Mouse (Mus musculus): ENCODE measurements around the gene Pds5a. TPM values are rescaled to one million over a fixed set of nuclear protein-coding genes. Genes with fewer than 3 reads are reported as not detected.

The Pds5a gene
- polyA plus RNA-seq, 1 experiment from 2014 or later: 78.0 TPM

- peaks cover 82% of the 10 kb centered on the region for H3K36me3 ChIP-seq
- no peak overlapping the region for H3K4me3 ChIP-seq
- 93% methylated on average over 1 of the region's 1 CpGs for WGBS
- no peak overlapping the region for H3K27ac ChIP-seq
- no peaks in the 10 kb centered on the region for H3K27me3 ChIP-seq (ENCODE audit: insufficient read depth, poor library complexity, severe bottlenecking)
- DNase-seq (ENCODE audit: low spot score): no peak
- no peaks in the 10 kb centered on the region for H3K4me1 ChIP-seq (replicated peaks)
- H3K9me3 ChIP-seq: no peaks in the 10 kb centered on the region
Observed at GRCm38 (mm10) chr5:65590199-65590598, 107.9 kb downstream of the Pds5a start.

DNA sequence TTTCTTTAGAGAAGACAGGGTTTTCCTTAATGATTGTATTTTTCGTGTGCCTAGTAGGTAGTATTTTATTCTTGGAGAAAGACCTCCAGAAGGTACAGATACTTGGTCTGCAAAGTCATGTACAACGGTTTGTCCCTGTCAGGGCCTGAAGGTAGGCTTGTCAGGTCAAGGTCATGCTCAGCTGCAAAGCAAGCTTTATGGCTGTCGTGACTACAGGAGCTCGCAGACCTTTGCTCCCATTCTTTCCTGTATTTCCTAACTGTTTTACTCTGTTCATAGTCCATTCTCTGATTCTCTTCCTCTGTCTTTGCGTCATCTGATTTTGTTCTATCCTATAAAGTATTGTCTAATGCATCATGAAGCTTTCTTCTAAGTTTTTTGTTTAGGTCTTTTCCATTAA lies 111.8 kb downstream of the Pds5a start:
- peaks cover 78% of the 10 kb centered on the region for H3K36me3 ChIP-seq
- 91% methylated on average over 5 of the region's 5 CpGs for WGBS
- DNase-seq (ENCODE audit: low spot score): no peak
- H3K27ac ChIP-seq: no peak overlapping the region
- H3K4me3 ChIP-seq: no peak overlapping the region
- no peaks in the 10 kb centered on the region for H3K27me3 ChIP-seq (ENCODE audit: insufficient read depth, poor library complexity, severe bottlenecking)
- no peaks in the 10 kb centered on the region for H3K4me1 ChIP-seq (replicated peaks)
- no peaks in the 10 kb centered on the region for H3K9me3 ChIP-seq

DNA sequence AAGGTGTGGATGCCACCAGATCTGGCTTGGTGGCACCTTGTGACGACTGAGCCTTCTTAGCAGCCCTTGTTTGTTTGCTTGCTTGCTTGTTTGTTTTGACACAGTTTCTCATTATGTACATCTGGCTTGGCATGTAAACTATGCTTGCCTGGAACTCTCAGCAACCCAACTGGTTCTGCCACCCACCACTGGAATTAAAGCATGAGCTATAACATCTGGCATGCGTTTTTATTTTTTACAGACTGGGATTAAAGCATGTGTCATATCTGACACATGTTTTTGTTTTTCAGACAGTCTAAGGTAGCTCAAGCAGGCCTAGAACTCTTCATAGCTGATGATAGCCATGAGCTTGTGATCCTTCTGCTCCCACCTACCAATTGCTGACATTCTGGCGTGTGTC lies 119.5 kb downstream of the Pds5a start:
- H3K4me3 ChIP-seq: no peak overlapping the region
- H3K9me3 ChIP-seq: no peaks in the 10 kb centered on the region
- no peak overlapping the region for H3K27ac ChIP-seq
- H3K36me3 ChIP-seq: peaks cover 43% of the 10 kb centered on the region
- no peaks in the 10 kb centered on the region for H3K27me3 ChIP-seq (ENCODE audit: insufficient read depth, poor library complexity, severe bottlenecking)
- DNase-seq (ENCODE audit: low spot score): no peak
- H3K4me1 ChIP-seq (replicated peaks): no peaks in the 10 kb centered on the region
- 86% methylated on average over 3 of the region's 3 CpGs for WGBS

DNA sequence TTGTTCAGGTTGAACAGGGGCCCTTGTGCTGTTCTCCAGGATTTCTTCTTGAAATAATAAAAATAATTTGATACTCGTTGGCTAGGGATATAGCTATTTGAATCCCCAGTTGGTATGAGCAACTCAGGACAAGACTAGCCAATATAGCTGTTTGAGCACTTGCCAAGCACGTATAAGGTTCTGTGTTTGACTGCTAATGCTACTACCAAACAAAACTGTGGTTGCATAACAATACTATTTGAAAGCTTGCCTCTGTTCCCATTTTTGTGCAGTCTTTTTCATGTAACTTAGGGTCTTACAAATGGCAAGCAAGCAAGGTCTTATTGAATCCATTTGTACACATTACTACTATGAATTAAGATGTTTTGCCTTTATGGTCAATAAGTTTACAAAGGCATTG lies 122.2 kb downstream of the Pds5a start:
- no peak overlapping the region for H3K27ac ChIP-seq
- H3K36me3 ChIP-seq: peaks cover 40% of the 10 kb centered on the region
- no peaks in the 10 kb centered on the region for H3K27me3 ChIP-seq (ENCODE audit: insufficient read depth, poor library complexity, severe bottlenecking)
- DNase-seq (ENCODE audit: low spot score): no peak
- H3K4me1 ChIP-seq (replicated peaks): no peaks in the 10 kb centered on the region
- 85% methylated on average over 2 of the region's 2 CpGs for WGBS
- H3K4me3 ChIP-seq: no peak overlapping the region
- no peaks in the 10 kb centered on the region for H3K9me3 ChIP-seq

DNA sequence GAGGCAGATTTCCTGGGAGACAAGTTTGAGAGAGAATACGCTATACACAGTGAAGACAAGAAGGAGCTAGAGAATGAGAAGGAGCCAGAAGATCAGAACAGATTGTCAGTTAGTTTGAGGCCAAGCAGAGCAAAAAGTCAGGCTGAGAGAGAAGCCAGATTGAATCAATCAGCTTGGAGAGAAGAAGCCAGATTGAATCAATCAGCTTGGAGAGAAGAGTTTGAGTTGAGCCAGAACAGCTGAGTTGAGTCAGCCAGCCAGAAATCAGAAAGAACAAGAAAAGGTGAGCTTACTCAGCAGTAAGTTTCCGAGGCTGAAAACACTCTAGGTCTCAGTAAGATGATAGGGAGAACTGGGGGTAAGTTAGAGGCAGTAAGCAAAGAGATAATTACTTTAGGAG lies 123.2 kb downstream of the Pds5a start:
- peaks cover 42% of the 10 kb centered on the region for H3K36me3 ChIP-seq
- WGBS: 90% methylated on average over 2 of the region's 2 CpGs

GRCm38 (mm10) chr5:65565486-65565885 lies 132.6 kb downstream of the Pds5a start:
- 91% methylated on average over 2 of the region's 2 CpGs for WGBS
- H3K4me3 ChIP-seq: no peak overlapping the region
- H3K27ac ChIP-seq: no peak overlapping the region
- no peaks in the 10 kb centered on the region for H3K27me3 ChIP-seq (ENCODE audit: insufficient read depth, poor library complexity, severe bottlenecking)
- peaks cover 29% of the 10 kb centered on the region for H3K36me3 ChIP-seq
- H3K4me1 ChIP-seq (replicated peaks): peaks cover 8% of the 10 kb centered on the region
- no peaks in the 10 kb centered on the region for H3K9me3 ChIP-seq
- no peak for DNase-seq (ENCODE audit: low spot score)

More for the DNA sequence above, 123.2 kb downstream of the Pds5a start:
- Histone ChIP-seq H3K4me1 (replicated peaks) (no peaks in the 10 kb centered on the region), H3K27me3 (ENCODE audit: insufficient read depth, poor library complexity, severe bottlenecking) (no peaks in the 10 kb centered on the region), H3K27ac (no peak overlapping the region), H3K9me3 (no peaks in the 10 kb centered on the region), H3K4me3 (no peak overlapping the region)
- DNase-seq (ENCODE audit: low spot score): no peak

DNA sequence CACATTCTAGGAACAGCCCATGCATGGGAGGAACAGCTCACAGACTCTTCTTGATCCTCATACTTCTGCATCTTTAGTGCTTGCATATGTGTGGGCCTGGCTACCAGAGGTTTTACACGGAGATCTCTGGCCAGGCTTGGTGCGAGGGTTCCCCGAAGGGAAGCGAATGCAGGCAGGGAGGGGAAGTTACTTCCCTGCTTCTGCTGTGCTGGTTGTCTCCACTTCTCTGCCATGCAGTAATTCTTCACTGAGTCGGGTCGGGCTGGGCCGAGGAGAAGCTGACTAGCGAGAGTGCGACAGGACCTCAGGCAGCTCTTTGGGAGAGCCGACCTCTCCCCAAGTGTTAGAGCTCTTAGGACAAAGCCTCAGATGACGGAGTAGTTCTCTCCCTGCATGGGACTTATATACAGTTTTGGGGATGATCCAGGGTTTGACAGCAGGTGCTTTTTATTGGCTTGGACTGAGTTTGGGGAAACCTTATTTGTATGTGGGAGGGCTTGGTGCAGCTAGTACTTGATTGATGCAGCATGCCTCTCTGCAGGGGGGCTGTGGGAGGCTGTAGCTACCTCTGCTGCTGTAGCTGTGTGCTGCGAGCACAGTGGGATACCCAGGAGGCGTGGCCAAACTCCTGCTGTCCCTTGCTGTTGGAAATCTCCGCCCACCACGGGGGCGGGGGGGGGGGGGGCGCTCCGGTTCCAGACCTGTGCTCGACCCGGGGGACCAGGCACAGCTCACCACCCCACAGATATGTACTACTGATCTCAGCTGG lies 136.8 kb downstream of the Pds5a start:
- peak; percentile 9 for DNase-seq (ENCODE audit: low spot score)
- Histone ChIP-seq H3K9me3 (no peaks in the 10 kb centered on the region), H3K27me3 (ENCODE audit: insufficient read depth, poor library complexity, severe bottlenecking) (no peaks in the 10 kb centered on the region), H3K36me3 (peaks cover 7% of the 10 kb centered on the region), H3K4me1 (replicated peaks) (peaks cover 8% of the 10 kb centered on the region), H3K27ac (no peak overlapping the region), H3K4me3 (no peak overlapping the region)
- WGBS: 22% methylated on average over 20 of the region's 20 CpGs

DNA sequence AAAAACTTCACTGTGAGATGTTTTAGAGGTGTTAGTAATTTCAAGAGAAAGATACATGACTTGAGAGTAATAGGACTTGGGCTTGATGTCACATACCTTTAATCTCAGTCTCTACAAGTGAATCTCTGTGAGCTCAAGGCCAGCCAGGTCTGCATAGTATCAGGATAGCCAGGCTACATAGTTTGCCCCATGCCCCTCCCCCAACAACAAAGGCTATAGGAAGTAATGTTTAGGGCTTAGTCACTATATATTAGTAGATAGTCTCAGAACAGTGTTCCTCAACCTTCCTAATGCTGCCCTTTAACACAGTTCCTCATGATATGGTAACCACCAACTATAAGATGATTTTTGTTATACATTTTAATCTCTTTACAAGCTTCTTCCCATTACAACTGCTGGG lies 141.0 kb downstream of the Pds5a start:
- no peak for DNase-seq (ENCODE audit: low spot score)
- Histone ChIP-seq H3K4me3 (no peak overlapping the region), H3K27me3 (ENCODE audit: insufficient read depth, poor library complexity, severe bottlenecking) (no peaks in the 10 kb centered on the region), H3K4me1 (replicated peaks) (peaks cover 8% of the 10 kb centered on the region), H3K27ac (no peak overlapping the region), H3K9me3 (no peaks in the 10 kb centered on the region), H3K36me3 (peaks cover 33% of the 10 kb centered on the region)

Other genes with a start within 250 kb of the Pds5a start
- not detected in 2 replicates for gene Gm43552, start 205.4 kb downstream of the Pds5a start, polyA plus RNA-seq (2016; fragmentation: Nextera tagmentation; extraction: Ambion mirVana)
- gene Smim14, start 161.1 kb downstream of the Pds5a start, polyA plus RNA-seq (2016; fragmentation: Nextera tagmentation; extraction: Ambion mirVana): 74.4 and 106 TPM in 2 replicates
- 182 and 190 TPM in 2 replicates for gene Ube2k, start 161.0 kb downstream of the Pds5a start, polyA plus RNA-seq (2016; fragmentation: Nextera tagmentation; extraction: Ambion mirVana)
- 21.6 and 31.1 TPM in 2 replicates for gene N4bp2, start 65.2 kb upstream of the Pds5a start, polyA plus RNA-seq (2016; fragmentation: Nextera tagmentation; extraction: Ambion mirVana)
- 0.44 and 0.52 TPM in 2 replicates for gene Rhoh, start 162.9 kb upstream of the Pds5a start, polyA plus RNA-seq (2016; fragmentation: Nextera tagmentation; extraction: Ambion mirVana)
- gene Chrna9, start 236.6 kb upstream of the Pds5a start, polyA plus RNA-seq (2016; fragmentation: Nextera tagmentation; extraction: Ambion mirVana): 0.31 and 1.0 TPM in 2 replicates

Measured in hindbrain, embryonic 10.5 days (tissue).